Comparison of ENCODE assay signal across 7 mouse cellular contexts in genomic region chr2:170132716-170133092, GRCm38 (mm10). TPM values are rescaled to one million over a fixed set of nuclear protein-coding genes. Genes with fewer than 3 reads are reported as not detected.
A peak's percentile ranks its signal among the peaks of the same experiment; 100 is the strongest.
DNase-seq lines count a peak whose midpoint lies in the region; ATAC-seq and TF ChIP-seq lines count a peak whose summit lies in the region.

No protein-coding gene starts in this region.

- peak overlapping the region; percentile 67 for H3K4me2 ChIP-seq in lung, embryonic 16.5 days (ENCODE audit: low read depth, low read length)
- peak overlapping the region; percentile 59 for H3K4me2 ChIP-seq in forebrain, embryonic 11.5 days (ENCODE audit: low read depth, low read length, severe bottlenecking)
- peak overlapping the region; percentile 54 for H3K4me2 ChIP-seq in limb, embryonic 11.5 days (ENCODE audit: low read depth, severe bottlenecking)

- H3K4me3 ChIP-seq in lung, embryonic 16.5 days (ENCODE audit: low read length), result peak overlapping the region; percentile 49
- H3K4me3 ChIP-seq in forebrain, embryonic 11.5 days (ENCODE audit: low read depth, low read length), result peak overlapping the region; percentile 36
- peak overlapping the region; percentile 29; the same call in 1 of the 2 replicates for H3K4me3 ChIP-seq in limb, embryonic 11.5 days (ENCODE audit: low read depth, low read length)
- peak overlapping the region; percentile 59; the same call in 1 of the 2 replicates for H3K4me3 ChIP-seq in small intestine, adult 2 months (ENCODE audit: low read depth, low read length)

- no peak for ATAC-seq in lung, embryonic 16.5 days (ENCODE audit: low read depth)
- ATAC-seq in forebrain, embryonic 11.5 days (replicated peaks; ENCODE audit: low FRiP score), result no peak
- ATAC-seq in limb, embryonic 11.5 days (ENCODE audit: insufficient number of reproducible peaks, low FRiP score, low TSS enrichment, low read depth), result no peak

- peak overlapping the region; percentile 74 for H3K9ac ChIP-seq in lung, embryonic 16.5 days (ENCODE audit: low read length)
- peak overlapping the region; percentile 61 for H3K9ac ChIP-seq in forebrain, embryonic 11.5 days (ENCODE audit: low read length)
- H3K9ac ChIP-seq in limb, embryonic 11.5 days (ENCODE audit: low read length), result no peak overlapping the region

- TF ChIP-seq POLR2A in small intestine, adult 2 months (IDR thresholded peaks at IDR 0.05; ENCODE audit: low read depth, low read length), result no peak

- DNase-seq in lung, postnatal 25 days (ENCODE audit: low spot score), result no peak
- DNase-seq in forebrain, embryonic 11.5 days (ENCODE audit: low spot score), result no peak
- DNase-seq in limb, embryonic 11.5 days (ENCODE audit: low spot score), result no peak
- no peak for DNase-seq in urinary bladder, adult 18-20 months (ENCODE audit: low spot score in 2 of 2)
- DNase-seq in gastrocnemius, postnatal 36 days, result no peak

- H3K9me3 ChIP-seq in lung, embryonic 16.5 days (ENCODE audit: control insufficient read depth, low read length), result no peaks in the 10 kb centered on the region
- no peaks in the 10 kb centered on the region for H3K9me3 ChIP-seq in forebrain, embryonic 11.5 days (ENCODE audit: control insufficient read depth, low read length)
- no peaks in the 10 kb centered on the region for H3K9me3 ChIP-seq in limb, embryonic 11.5 days (ENCODE audit: control insufficient read depth, low read length)

- H3K27ac ChIP-seq in lung, embryonic 16.5 days (ENCODE audit: low read length), result peak overlapping the region; percentile 95
- peak overlapping the region; percentile 9; the same call in 1 of the 2 replicates for H3K27ac ChIP-seq in forebrain, embryonic 11.5 days (ENCODE audit: low read depth, low read length)
- no peak overlapping the region for H3K27ac ChIP-seq in limb, embryonic 11.5 days (replicated peaks; ENCODE audit: low read depth, low read length)
- peak overlapping the region; percentile 83 for H3K27ac ChIP-seq in small intestine, adult 2 months (ENCODE audit: insufficient read depth, low read depth, low read length)

- TF ChIP-seq CTCF in small intestine, adult 2 months (IDR thresholded peaks at IDR 0.05; ENCODE audit: extremely low read depth, insufficient read length, insufficient replicate concordance, low read depth, low read length), result no peak

- intact Hi-C loops in gastrocnemius, postnatal 36 days (cut with DNase I), result no loop called here

- H3K27me3 ChIP-seq in lung, embryonic 16.5 days (ENCODE audit: control insufficient read depth, insufficient read depth, low read depth, low read length), result no peaks in the 10 kb centered on the region
- H3K27me3 ChIP-seq in forebrain, embryonic 11.5 days (ENCODE audit: control insufficient read depth, insufficient read depth, low read length), result no peaks in the 10 kb centered on the region
- H3K27me3 ChIP-seq in limb, embryonic 11.5 days (ENCODE audit: control insufficient read depth, insufficient read depth, low read length), result no peaks in the 10 kb centered on the region
- H3K27me3 ChIP-seq in small intestine, adult 2 months (ENCODE audit: control insufficient read depth, insufficient read depth, low read length), result no peaks in the 10 kb centered on the region

- 0% methylated on average over 3 of the region's 3 CpGs for WGBS in lung, embryonic 16.5 days
- WGBS in forebrain, embryonic 11.5 days, result 0% methylated on average over 3 of the region's 3 CpGs
- WGBS in limb, embryonic 11.5 days, result under 1% methylated on average over 3 of the region's 3 CpGs
- 0% methylated on average over 3 of the region's 3 CpGs for WGBS in small intestine, adult 2 months

- no peaks in the 10 kb centered on the region for H3K36me3 ChIP-seq in lung, embryonic 16.5 days (ENCODE audit: control insufficient read depth, insufficient read depth, low read length)
- no peaks in the 10 kb centered on the region for H3K36me3 ChIP-seq in forebrain, embryonic 11.5 days (ENCODE audit: control insufficient read depth, insufficient read depth, low read length)
- H3K36me3 ChIP-seq in limb, embryonic 11.5 days (ENCODE audit: control insufficient read depth, insufficient read depth, low read length), result no peaks in the 10 kb centered on the region
- H3K36me3 ChIP-seq in small intestine, adult 2 months (ENCODE audit: control insufficient read depth, insufficient read depth, low read length), result no peaks in the 10 kb centered on the region

- peaks cover 35% of the 10 kb centered on the region for H3K4me1 ChIP-seq in lung, embryonic 16.5 days (replicated peaks; ENCODE audit: control insufficient read depth, insufficient read depth, low read length)
- peaks cover 22% of the 10 kb centered on the region for H3K4me1 ChIP-seq in forebrain, embryonic 11.5 days (replicated peaks; ENCODE audit: control insufficient read depth, insufficient read depth, low read length)
- H3K4me1 ChIP-seq in limb, embryonic 11.5 days (ENCODE audit: control insufficient read depth, insufficient read depth, low read length), result peaks cover 19% of the 10 kb centered on the region
- peaks cover 8% of the 10 kb centered on the region; the same call in 1 of the 2 replicates for H3K4me1 ChIP-seq in small intestine, adult 2 months (ENCODE audit: control insufficient read depth, insufficient read depth, insufficient read length, low read length)

RNA-seq across cellular contexts. Expression of gene Zfp217, which starts 15.2 kb away (rescaled TPM):
- polyA plus RNA-seq in lung, embryonic 16.5 days (2015; fragmentation: Nextera tagmentation; extraction: Ambion mirVana), result 5.2 and 6.1 TPM in 2 replicates
- 3.8 and 3.9 TPM in 2 replicates for polyA plus RNA-seq in forebrain, embryonic 11.5 days (2014; fragmentation: Nextera tagmentation; extraction: Ambion mirVana)
- polyA plus RNA-seq in limb, embryonic 11.5 days (2014; fragmentation: Nextera tagmentation; extraction: Ambion mirVana), result 4.9 and 5.2 TPM in 2 replicates
- 5.2 and 10.4 TPM in 2 replicates for polyA plus RNA-seq in small intestine, adult 2 months (2012; rRNA removed)
- total RNA-seq in gastrocnemius, postnatal 36 days (2021), result 1 to 10 TPM; 4.3 to 5.7 TPM
